Mouse (Mus musculus) hindbrain, embryonic 10.5 days (tissue): ENCODE measurements around the gene Psmb1. TPM values are rescaled to one million over a fixed set of nuclear protein-coding genes. Genes with fewer than 3 reads are reported as not detected.

ENCODE experiments used
- polyA plus RNA-seq: library from polyadenylated mRNA; unstranded; fragments of >200 nt; fragmentation: Nextera tagmentation; extraction: Ambion mirVana; gene quantifications from 2 replicates; pipeline ENCODE4 v1.2.1, GENCODE M21; 2016

The Psmb1 gene
- polyA plus RNA-seq, 1 experiment from 2014 or later: 291 TPM

Other genes starting within 250 kb of the Psmb1 start
- gene Dll1, start 122.9 kb downstream of the Psmb1 start, polyA plus RNA-seq: 67.6 and 90.9 TPM in 2 replicates
- gene Fam120b, start 103.5 kb downstream of the Psmb1 start, polyA plus RNA-seq: 28.0 and 30.7 TPM in 2 replicates
- gene Tbp, start 137 bp upstream of the Psmb1 start, polyA plus RNA-seq: 62.1 and 64.2 TPM in 2 replicates
- 49.8 and 51.1 TPM in 2 replicates for gene Pdcd2, start 27.6 kb upstream of the Psmb1 start, polyA plus RNA-seq
- gene Prdm9, start 64.6 kb upstream of the Psmb1 start, polyA plus RNA-seq: 2.3 and 3.2 TPM in 2 replicates
- 28.8 and 33.4 TPM in 2 replicates for gene Chd1, start 205.2 kb upstream of the Psmb1 start, polyA plus RNA-seq